Mouse (Mus musculus): ENCODE data around the gene Mast4.

DNA sequence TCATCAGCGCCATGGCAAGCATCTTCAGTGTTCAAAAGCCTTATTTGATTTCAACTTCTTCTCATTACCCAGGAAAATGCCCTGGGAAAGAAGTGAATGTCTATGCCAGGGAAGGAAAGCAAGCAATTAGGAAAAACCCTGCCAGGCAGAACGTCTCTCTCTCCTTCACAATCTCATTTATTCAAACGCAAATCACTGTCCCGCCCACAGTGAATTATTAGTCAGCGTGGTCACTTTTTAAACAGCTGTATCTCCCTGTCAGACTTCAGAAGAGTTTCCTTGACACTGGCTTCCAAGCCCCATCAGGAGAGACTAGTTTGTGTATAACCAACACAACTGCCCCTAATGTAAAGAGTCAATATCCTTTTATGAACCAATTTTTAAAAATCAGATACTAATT is 296.8 kb downstream of the Mast4 start:
- TF ChIP-seq GATA1 (IDR thresholded peaks at IDR 0.05; ENCODE audit: borderline replicate concordance, low read length) (no peak), CTCF (IDR thresholded peaks at IDR 0.05; ENCODE audit: low read depth, low read length) (no peak)

Measured in G1E (cell line).